Mouse (Mus musculus) kidney, adult 2 months (tissue): Measurements from ENCODE around the gene Nup54. TPM values are rescaled to one million over a fixed set of nuclear protein-coding genes. Genes with fewer than 3 reads are reported as not detected.
A peak's percentile ranks its signal among the peaks of the same experiment; 100 is the strongest.

Source experiments
- DNase-seq: peaks from one replicate; pipeline ENCODE4 v3.0.0; 2021
- H3K27ac ChIP-seq: fragments of 200-500 bp; 2 replicates; pipeline ENCODE4 v1.5.1; 2012; ENCODE audit warnings: low read depth, low read length, control low read depth, inconsistent platforms; ENCODE audit not compliant: insufficient read depth
- H3K27me3 ChIP-seq: fragments of 200-500 bp; replicated peaks from 2 replicates; pipeline ENCODE4 v1.6.1; 2012; ENCODE audit warnings: mild to moderate bottlenecking, moderate library complexity, low read length, inconsistent platforms; ENCODE audit not compliant: control insufficient read depth, insufficient read depth
- H3K36me3 ChIP-seq: fragments of 200-500 bp; 2 replicates; pipeline ENCODE4 v1.6.1; 2012; ENCODE audit warnings: mild to moderate bottlenecking, moderate library complexity, low read length, inconsistent platforms; ENCODE audit not compliant: control insufficient read depth, insufficient read depth
- H3K4me1 ChIP-seq: fragments of 200-500 bp; 2 replicates; pipeline ENCODE4 v1.6.1; 2011; ENCODE audit warnings: low read length; ENCODE audit not compliant: control insufficient read depth, insufficient read depth
- H3K4me3 ChIP-seq: fragments of 200-500 bp; 2 replicates; pipeline ENCODE4 v1.5.1; 2011; ENCODE audit warnings: mild to moderate bottlenecking, low read depth, low read length, control low read depth; ENCODE audit not compliant: insufficient read depth
- CTCF ChIP-seq: fragments of 200-500 bp; conservative IDR thresholded peaks from 2 replicates; pipeline ENCODE4 v1.5.1; 2011; ENCODE audit warnings: low read depth, mild to moderate bottlenecking, control low read depth, low read length, moderate library complexity, mixed read lengths; ENCODE audit not compliant: insufficient read depth, insufficient read length
- POLR2A ChIP-seq: fragments of 200-500 bp; IDR thresholded peaks from one replicate; pipeline ENCODE4 v1.6.1; 2011; ENCODE audit warnings: low read depth, low read length, control low read depth
- WGBS: fragments of 180-500 bp; shearing (Covaris S2); methylation state at CpG from one replicate; pipeline ENCODE4 v1.1.7; 2018; 5-methylcytosine and 5-hydroxymethylcytosine counted together
- polyA plus RNA-seq: library from polyadenylated mRNA; depleted of rRNA; stranded (reverse); fragments of >200 nt; gene quantifications from 2 replicates; pipeline ENCODE4 v1.2.3, GENCODE M21; 2012

Gene Nup54
- polyA plus RNA-seq, 1 experiment: 14.8 TPM

- Histone ChIP-seq H3K36me3 (no peaks in the 10 kb centered on the region), H3K4me3 (no peak overlapping the region), H3K27me3 (no peaks in the 10 kb centered on the region), H3K27ac (no peak overlapping the region), H3K4me1 (no peaks in the 10 kb centered on the region)
- TF ChIP-seq CTCF (peak; percentile 90), POLR2A (no peak)
- DNase-seq: peak; percentile 80
- WGBS: 20% methylated on average over 5 of the region's 5 CpGs
Observed at GRCm38 (mm10) chr5:92461321-92461720, 26.3 kb upstream of the Nup54 start.

GRCm38 (mm10) chr5:92458726-92459125, 23.7 kb upstream of the Nup54 start:
- Histone ChIP-seq H3K36me3 (no peaks in the 10 kb centered on the region), H3K4me3 (no peak overlapping the region), H3K27ac (no peak overlapping the region), H3K27me3 (no peaks in the 10 kb centered on the region), H3K4me1 (no peaks in the 10 kb centered on the region)
- WGBS: 50% methylated on average over 5 of the region's 5 CpGs
- DNase-seq: peak; percentile 58
- TF ChIP-seq CTCF (no peak), POLR2A (no peak)

- Histone ChIP-seq H3K27ac (no peak overlapping the region), H3K4me1 (no peaks in the 10 kb centered on the region), H3K36me3 (no peaks in the 10 kb centered on the region), H3K27me3 (no peaks in the 10 kb centered on the region), H3K4me3 (no peak overlapping the region)
- 83% methylated on average over 2 of the region's 2 CpGs for WGBS
- DNase-seq: no peak
- TF ChIP-seq CTCF: no peak
- no peak for TF ChIP-seq POLR2A
Observed at GRCm38 (mm10) chr5:92457410-92457809, 22.4 kb upstream of the Nup54 start.

- DNase-seq: no peak
- Histone ChIP-seq H3K4me1 (no peaks in the 10 kb centered on the region), H3K27ac (no peak overlapping the region), H3K4me3 (no peak overlapping the region), H3K27me3 (no peaks in the 10 kb centered on the region), H3K36me3 (no peaks in the 10 kb centered on the region; the same call in 1 of the 2 replicates)
- 96% methylated on average over 5 of the region's 5 CpGs for WGBS
- no peak for TF ChIP-seq POLR2A
- no peak for TF ChIP-seq CTCF
Observed at GRCm38 (mm10) chr5:92452876-92453275, 17.9 kb upstream of the Nup54 start.

- DNase-seq: no peak
- peaks cover 2% of the 10 kb centered on the region; the same call in 1 of the 2 replicates for H3K36me3 ChIP-seq
- no peaks in the 10 kb centered on the region for H3K4me1 ChIP-seq
- 95% methylated on average over 5 of the region's 5 CpGs for WGBS
- no peak overlapping the region for H3K27ac ChIP-seq
- no peaks in the 10 kb centered on the region for H3K27me3 ChIP-seq
- no peak overlapping the region for H3K4me3 ChIP-seq
- no peak for TF ChIP-seq POLR2A
- TF ChIP-seq CTCF: no peak
Observed at GRCm38 (mm10) chr5:92446736-92447135, 11.7 kb upstream of the Nup54 start.

GRCm38 (mm10) chr5:92445016-92445415, 10.0 kb upstream of the Nup54 start:
- Histone ChIP-seq H3K27ac (no peak overlapping the region), H3K36me3 (peaks cover 2% of the 10 kb centered on the region; the same call in 1 of the 2 replicates), H3K27me3 (no peaks in the 10 kb centered on the region), H3K4me1 (no peaks in the 10 kb centered on the region), H3K4me3 (no peak overlapping the region)
- no peak for TF ChIP-seq POLR2A
- no peak for TF ChIP-seq CTCF
- WGBS: 63% methylated on average over 2 of the region's 2 CpGs
- DNase-seq: peak; percentile 23

- TF ChIP-seq POLR2A (no peak), CTCF (no peak)
- Histone ChIP-seq H3K4me3 (no peak overlapping the region), H3K27ac (no peak overlapping the region), H3K4me1 (no peaks in the 10 kb centered on the region), H3K27me3 (no peaks in the 10 kb centered on the region), H3K36me3 (peaks cover 2% of the 10 kb centered on the region; the same call in 1 of the 2 replicates)
- 76% methylated on average over 7 of the region's 7 CpGs for WGBS
- DNase-seq: peak; percentile 10
Observed at GRCm38 (mm10) chr5:92442914-92443313, 7.9 kb upstream of the Nup54 start.
